Mouse (Mus musculus) embryo, embryonic 10 days (tissue): ENCODE data around the gene 4930438A08Rik.
"Not testable (repeated sequence)": the region's sequence is repeated elsewhere in the genome, so short reads cannot be mapped to it uniquely, and the experiment has no call there.

Source experiments
- DNase-seq: peaks from one replicate; pipeline ENCODE4 v3.0.0-alpha.2; 2015; ENCODE audit warnings: low spot score

The 4930438A08Rik gene

DNA sequence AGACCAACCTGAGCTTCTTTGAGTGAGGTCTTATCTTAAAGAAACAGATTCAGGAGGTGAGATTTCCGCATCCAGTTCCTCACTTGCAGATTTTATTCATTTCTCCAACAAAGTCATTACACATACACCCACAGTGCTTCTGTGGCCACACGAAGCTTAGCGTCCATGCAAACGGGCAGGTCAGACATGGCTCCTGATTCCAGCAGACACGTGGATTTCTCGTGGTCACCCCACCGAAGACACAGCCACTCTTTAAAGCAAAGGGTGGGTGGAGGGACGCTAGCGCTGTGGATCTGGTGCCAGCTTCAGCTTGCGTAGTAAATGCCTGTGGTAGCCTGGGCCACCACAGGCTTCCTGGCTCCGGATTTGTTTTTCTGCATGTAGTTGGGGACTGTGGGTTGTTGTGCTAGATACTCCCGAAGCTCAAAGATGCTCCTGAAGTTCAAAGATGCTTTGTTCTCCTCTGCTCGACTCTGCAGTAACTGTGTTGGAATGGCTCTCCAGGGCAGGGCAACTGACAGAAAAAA lies 7.4 kb downstream of the 4930438A08Rik start:
- DNase-seq: no peak

DNA sequence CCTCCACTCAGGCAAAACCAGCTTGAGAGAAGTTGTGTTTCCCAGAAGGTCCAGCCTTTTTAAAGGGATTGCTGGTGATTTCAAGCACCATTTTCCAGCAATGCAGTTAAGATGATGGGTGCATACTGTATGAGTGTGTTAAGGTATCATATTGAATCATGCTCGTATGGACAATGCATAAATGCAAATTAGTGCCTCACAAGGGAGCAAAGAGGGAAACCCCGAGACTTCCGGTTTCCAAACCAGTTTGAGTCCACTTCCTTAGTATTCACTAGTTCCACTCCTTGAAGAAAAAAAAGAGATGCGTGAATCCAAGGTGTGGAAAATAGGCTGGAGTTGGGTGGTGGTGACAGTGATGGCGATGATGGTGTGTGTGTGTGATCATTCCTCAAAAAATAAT lies 7.9 kb downstream of the 4930438A08Rik start:
- DNase-seq: no peak

DNA sequence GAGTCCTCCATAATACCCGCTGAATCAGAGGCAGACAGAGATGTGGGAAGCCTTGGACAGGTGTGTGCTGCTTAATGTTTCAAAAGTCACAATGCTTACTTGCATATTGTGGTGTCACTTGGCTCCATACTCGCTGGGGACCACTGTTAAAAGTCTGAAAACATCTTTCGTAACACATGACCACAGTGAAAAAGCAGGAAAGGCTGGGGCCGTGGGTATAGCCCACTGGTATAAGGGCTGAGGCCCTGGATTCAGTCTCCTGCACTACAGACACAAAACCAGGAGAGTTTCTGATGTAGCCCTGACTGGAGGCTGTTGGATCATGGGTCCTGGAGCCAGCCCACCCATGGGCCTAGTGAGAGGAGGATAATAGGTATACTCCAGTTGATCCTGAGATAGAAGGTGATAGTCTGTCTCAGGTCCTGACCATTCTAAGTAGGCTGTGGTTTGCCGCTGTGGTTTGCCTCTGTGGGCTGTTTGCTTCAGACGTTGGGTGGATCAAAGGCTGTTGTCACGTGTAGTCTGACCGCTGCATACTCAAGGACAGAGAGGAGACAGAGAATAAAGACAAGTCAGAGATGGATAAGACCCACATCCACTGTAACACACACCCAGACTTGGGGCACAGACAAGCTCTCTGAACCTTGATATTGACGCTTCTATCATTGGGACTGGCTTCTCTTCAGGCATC lies 15.5 kb downstream of the 4930438A08Rik start:
- DNase-seq: no peak

DNA sequence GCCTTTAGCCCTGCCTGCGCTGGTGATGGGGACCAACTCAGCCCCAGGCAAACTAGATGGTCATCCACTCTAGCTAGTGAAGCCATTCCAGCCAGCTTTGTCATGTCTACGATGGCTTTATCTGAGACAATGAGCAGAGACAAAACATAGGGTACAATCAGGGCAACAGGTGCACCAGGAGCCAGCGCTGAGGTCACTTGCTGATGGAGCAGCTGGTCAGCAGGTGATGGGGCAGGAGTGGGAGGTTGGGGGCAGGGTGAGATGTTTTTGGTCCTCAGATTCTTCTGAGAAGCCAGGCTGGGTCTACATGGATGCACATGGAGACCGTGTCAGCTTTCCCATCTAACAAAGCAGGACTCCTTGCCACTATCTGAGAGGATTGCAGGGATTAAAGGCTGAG lies 16.2 kb downstream of the 4930438A08Rik start:
- no peak for DNase-seq

DNA sequence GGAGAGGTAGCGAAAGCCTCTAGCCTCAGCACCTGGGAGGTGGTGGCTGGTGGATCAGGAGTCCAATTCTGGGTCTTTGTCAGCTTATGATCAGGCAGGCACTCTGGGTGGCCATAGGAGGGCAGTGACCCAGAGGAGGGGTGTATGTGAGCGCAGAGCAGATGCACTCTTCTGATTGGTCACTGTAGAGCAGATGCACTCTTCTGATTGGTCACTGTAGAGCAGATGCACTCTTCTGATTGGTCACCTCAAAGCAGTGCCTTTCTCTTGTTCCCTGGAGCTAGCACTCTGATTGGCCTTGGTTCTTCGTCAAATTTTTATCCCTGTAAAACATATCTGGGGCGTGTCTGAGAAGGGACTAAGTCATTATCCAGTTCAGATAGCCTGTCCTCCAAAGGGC lies 18.2 kb downstream of the 4930438A08Rik start:
- DNase-seq: no peak

DNA sequence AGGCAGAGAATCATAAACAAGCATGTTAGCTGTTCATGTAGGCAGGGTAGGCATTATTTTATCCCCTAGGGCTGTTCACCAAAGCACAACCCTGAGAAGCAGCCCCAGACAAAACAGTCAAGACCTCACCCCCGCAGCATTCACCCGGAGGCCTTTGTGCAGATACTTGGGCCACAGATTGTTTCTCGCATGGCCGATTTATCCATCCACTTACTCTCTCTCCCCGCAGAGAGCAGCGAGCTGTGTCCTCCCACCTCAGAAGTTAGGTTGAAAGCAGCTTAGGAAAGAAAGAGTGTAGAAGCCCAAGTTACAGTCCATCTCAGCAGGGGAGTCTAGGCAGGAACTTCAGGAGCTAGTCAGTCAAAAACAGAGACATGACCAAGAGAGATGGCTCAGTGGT lies 22.8 kb downstream of the 4930438A08Rik start:
- no peak for DNase-seq

DNA sequence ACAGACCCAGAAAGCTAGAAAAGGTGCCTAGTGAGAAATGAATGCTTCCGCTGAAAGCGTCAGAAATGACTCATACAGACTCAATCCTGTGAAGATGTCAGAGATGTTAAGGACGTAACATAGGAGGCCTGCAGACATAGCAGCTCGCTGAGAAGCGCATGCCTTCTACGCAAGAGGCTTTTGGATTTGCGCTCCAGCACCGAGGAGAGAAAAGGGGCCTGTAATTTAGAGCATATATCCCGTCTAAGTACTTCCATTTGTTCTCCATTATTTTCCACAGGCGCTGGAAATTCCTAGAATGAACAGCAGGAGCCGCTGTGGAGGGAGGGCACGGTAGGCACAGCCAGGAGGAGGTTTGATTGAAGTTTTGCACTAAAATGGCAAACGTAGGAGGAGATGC lies 26.5 kb downstream of the 4930438A08Rik start:
- peak; percentile 79 for DNase-seq

DNA sequence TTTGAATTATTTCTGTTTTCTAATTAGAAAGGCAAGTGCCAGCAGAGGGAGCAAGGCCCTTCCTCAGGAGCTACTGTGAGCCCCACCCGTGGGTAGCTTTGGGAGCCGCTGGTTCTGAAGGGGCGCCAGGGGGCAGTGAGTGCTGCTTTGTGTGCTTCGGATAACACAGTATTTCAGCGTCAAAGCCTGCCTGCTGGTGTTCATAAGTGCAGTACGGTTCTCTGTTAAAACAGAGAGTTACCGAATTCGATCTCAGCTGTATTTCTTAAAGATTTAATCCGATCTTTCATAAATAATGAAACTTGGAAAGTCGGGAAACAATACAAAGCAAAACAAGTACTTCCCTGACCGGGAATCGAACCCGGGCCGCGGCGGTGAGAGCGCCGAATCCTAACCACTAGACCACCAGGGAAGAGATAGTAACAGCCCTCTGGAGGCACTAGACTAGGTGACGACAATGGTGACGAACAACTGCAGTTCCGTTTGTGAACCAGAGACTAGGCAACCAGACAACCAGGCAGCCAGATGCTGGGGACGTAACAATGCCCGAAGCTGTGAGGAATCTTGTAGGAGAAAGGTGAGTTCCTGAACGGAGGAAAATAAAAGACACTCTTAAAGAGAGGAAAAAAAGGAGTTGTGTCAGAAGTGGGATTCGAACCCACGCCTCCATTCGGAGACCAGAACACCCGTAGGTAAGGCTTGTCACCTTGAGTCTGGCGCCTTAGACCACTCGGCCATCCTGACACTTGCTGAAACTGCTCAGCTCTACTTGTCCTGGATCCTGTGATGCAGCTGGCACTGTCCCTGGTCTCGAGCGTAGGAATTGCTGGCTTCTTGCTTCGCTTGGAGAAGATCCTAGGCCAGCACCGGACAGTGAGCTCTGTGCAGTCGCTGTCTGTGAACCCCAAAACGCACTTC lies 27.5 kb downstream of the 4930438A08Rik start:
- DNase-seq: peak; percentile 99

DNA sequence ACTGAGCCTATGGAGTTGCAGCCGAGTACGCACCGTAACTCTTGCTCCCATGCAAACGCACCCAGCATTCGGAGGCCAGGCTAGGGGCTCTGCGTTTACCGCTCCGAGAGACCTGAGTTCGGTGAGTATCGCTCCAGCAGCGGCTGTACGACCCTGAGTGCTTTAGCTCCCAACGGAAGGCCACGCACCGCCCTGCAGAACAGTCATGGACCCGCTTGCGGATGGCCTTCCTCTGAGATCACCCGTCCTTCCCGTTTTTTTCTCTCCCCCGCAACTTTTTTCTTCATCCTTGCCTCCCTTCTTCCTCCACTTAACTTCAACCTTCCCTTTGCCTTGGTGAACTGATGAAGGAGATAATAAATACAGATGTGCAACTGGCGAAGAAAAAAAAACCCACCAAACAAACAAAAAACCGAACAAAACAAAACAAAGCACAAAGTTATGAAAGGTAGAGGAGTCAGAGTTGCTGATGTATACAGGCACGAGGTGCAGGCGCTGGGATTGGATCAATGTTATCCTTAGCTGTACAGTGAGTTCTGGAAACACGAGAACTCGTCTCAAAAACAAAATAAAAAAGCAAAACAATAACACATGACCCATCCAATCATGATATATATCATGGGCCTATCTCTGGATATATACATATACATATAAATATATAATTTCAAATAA lies 28.3 kb downstream of the 4930438A08Rik start:
- peak; percentile 18 for DNase-seq

DNA sequence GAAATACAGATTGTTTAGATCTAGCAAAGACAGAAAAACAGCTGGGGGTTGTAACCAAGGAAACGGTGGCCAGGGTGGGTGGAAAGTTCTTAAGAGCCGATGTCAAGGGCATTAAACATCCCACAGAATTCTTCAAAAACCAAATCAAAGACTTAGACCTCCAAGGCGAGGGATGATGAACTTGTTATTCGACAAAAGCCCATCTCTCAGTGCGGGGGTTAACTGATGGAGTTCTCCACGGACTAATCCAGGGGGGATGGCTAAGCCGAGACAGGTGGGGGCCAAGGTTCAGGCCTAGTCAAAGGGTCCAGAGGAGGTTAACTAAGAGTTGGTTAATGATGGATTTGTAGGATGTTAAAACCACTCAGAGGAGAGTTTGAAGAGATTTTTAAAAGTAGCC lies 29.0 kb downstream of the 4930438A08Rik start:
- DNase-seq: peak; percentile 9

DNA sequence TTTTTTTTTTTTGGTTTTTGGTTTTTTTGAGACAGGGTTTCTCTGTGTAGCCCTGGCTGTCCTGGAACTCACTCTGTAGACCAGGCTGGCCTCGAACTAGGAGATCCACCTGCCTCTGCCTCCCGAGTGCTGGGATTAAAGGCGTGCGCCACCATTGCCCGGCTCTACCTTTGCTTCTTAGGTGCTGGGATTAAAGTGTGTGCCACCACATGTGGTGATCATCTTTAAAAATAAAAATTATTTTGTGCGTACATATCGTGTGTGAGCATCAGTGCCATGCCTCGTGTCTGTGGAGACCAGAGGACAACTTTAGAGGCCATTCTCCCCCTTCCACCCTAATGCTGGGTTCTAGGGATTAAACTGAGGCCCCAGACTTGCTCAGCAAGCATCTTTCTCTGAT lies 30.7 kb downstream of the 4930438A08Rik start:
- DNase-seq: not testable (repeated sequence)

DNA sequence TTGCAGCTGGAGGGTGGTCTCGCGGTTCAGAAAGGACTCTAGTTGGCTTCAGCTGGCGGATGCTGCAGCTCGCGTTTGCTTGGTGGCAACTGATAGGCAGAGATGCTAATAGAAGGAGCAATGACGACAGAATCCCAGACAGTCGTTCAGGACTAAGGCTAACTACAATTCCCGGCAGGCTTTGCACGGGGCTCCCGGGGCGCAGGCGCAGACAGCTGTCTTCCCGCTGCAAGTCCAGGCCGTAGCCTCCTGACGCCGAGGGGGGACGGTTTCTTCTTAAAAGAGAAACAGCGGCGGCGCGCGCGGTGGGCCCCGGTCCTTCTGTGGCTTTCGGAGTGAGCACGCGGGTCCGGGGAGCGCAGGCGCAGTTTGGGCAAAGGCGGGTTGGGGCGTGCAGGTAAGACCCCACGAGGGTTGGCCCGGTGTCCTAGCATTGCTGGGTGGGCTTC lies 32.3 kb downstream of the 4930438A08Rik start, which contains the start of gene Zfp692:
Gene Zfp692, plus strand, starts transcription at position 210 of the 449 bp plus-strand sequence.
- peak; percentile 97 for DNase-seq

DNA sequence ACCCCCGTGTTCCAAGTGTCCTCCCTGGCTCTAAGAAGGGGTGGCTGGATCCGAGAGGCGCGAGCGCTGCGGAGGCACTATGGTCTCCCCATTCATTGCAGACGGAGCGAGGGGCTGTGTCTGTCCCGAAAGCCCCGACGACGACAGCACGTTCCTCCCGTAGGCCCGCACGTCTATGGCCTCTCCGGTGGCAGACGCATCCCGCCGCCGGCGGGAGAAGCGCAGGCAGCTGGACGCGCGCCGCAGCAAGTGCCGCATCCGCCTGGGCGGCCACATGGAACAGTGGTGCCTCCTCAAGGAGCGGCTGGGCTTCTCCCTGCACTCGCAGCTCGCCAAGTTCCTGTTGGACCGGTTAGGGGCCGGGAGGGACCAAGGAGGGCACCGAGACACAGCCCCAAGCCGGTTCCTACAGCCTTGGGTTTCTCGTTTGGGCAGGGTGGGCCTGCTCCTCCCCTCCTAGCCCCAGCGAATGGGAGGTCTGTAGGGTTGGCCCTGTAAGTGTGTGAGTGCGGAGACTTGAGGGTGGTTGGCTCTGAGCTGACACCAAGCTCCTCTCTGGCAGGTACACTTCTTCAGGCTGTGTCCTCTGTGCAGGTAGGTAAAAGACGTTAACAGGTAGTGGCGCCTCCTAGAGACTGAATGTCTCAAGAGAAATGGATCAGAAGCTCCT lies 32.9 kb downstream of the 4930438A08Rik start:
- DNase-seq: peak; percentile 75

DNA sequence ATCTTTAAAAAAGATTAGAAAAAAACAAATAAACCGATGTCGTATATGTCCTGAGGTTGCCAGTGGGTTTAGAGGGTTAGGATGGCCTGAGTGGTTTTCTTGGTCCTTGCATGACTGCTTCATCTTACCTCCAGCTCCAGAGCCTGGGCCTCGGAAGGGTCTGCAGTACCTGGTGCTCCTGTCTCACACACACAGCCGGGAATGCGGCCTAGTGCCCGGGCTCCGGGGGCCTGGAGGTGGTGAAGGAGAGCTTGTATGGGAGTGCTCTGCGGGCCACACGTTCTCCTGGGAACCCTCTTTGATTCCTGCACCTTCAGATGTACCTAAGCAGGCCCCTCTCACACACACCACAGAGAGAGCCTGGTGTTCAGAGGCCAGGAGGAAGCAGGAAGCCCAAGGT lies 34.1 kb downstream of the 4930438A08Rik start:
- no peak for DNase-seq

DNA sequence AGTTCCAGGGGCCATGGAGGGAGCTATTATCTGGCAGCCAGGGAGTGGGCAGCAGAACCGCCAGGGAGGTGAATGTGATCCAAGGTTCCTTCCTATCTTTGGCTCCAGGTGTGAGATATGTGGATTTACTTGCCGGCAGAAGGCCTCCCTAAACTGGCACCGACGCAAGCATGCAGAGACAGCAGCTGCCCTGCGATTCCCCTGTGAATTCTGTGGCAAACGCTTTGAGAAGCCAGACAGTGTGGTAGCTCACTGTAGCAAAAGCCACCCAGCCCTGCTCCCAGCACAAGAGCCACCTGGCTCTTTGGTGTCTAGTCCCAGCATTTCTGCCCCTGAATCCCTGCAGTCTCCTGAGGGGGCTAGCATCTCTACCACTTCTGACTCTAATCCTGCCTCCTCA lies 39.5 kb downstream of the 4930438A08Rik start:
- no peak for DNase-seq

DNA sequence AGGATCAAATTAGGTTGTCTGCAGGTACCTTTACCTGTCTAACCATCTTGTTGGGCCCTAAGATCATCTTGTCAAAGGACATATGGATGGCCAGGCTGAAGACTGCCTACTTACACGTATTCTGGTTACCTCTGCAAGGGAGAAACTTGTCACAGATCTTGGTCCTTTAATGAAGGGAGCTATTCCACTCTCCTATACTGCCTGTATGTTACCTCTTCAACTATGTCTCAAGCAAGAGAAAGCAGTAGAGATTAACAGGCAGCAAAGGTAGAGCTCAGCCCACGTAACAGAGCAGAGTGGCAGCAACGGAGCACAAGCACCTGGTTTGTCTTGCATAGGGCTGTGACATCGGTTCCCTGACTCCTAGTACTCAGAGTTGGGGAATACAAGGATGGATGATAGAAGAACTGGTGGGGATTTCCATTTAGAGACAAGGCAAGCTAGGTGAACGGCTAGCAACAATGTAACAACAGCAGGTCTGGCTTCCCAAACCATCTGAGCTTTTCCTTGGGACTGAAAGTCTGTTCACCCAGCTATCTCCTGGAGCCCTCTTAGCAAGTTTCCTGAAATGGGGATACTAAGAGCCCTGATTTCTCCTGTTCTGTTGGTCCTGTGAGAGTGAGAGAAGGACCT lies 41.1 kb downstream of the 4930438A08Rik start:
- no peak for DNase-seq

DNA sequence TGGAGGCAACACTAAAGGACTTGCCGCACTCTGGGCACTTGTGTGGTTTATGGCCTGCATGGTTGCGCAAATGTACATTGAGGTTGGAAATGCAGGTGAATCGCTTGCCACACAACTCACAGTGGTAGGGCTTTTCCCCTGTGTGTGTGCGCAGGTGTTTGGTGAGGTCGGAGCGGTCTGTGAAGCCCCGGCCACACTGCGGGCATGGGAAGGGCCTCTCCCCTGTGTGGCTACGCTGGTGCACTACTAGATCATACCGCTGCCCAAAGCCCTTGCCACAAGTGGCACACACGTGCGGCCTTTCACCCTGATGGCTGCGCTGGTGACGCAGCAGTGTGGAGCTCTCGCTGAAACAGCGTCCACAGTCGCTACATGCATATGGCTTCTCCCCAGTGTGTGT lies 41.7 kb downstream of the 4930438A08Rik start:
- DNase-seq: no peak

DNA sequence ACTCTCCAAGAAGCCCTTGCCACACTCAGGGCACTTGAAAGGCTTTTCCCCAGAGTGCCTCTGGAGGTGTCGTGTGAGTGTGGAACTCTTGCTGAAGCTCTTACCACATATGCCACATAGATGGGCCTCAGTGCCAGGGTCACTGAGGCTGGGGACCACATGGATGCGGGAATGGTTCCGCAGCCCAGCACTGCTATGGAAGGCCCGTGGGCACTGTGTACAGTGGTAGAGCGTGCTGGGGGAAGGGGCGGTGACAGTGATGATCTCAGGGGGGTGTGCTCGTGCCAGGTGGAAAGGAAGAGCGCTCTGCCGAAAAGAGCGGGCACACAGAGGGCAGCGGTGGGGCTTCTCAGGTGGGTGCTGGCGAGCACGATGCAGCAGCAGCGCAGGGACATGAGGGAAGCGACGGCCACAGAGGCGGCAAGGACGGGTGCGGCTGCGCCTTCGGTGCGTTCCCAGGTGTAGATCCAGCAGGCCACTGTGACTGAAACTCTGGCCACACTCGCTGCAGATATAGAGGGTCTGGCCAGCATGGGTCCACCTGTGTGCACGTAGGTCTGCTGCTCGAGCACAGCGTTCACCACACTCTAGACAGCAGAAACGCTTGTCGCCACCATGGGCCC lies 42.3 kb downstream of the 4930438A08Rik start:
- no peak for DNase-seq

DNA sequence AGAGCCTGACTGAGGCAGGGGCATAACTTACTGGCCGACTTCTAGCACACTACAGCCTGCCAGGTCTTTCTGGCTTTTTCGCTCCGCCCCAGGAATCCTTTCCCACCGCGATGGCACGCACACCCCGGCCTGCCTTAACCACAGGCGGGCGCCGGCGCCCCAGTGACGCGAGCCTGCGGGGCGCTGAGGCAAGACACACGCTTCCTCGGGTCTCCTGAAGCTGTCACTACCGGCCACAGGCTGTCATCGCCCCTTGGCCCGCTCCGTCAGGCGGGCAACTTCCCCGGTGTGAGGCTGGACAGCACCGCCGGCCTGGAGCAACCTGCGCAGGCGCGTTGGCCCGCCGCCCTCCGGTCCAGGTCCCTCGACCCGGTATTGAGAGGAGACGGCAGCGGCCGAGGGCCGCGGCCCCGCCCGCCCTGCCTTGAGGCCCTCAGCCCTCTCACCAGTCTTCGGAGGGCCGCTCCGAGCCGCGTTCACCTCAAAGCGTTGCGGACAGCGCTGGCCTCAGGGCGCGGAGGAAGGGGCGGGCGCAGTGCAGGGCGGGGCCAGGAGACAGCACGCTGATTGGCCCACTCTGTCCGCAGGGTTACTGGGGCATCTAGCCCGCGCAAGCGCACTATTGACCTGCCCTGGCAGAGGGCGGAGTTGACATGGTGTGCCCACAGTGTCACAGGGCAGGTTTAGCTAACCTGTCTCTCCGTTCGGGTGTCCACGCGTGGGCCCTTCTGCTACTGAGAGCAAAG lies 48.4 kb downstream of the 4930438A08Rik start:
- peak; percentile 98 for DNase-seq
